Mouse (Mus musculus) embryonic facial prominence, embryonic 13.5 days (tissue): ENCODE measurements around the gene Endog. TPM values are rescaled to one million over a fixed set of nuclear protein-coding genes. Genes with fewer than 3 reads are reported as not detected.

Source experiments
- ATAC-seq: fragments of 200-750 bp; cut with Nextera tagmentation; 2 replicates; pipeline ENCODE4 v1.8.0; 2017; ENCODE audit warnings: low read depth; ENCODE audit not compliant: insufficient number of reproducible peaks, insufficient read depth, low FRiP score, low TSS enrichment
- H3K27ac ChIP-seq: fragments of 300-500 bp; sonication (generic); 2 replicates; pipeline ENCODE4 v1.5.1; 2015; ENCODE audit warnings: moderate library complexity, mild to moderate bottlenecking, inconsistent platforms
- H3K27me3 ChIP-seq: fragments of 300-500 bp; sonication (generic); 2 replicates; pipeline ENCODE4 v1.6.1; 2015; ENCODE audit warnings: mild to moderate bottlenecking, inconsistent platforms
- H3K36me3 ChIP-seq: fragments of 300-500 bp; sonication (generic); 2 replicates; pipeline ENCODE4 v1.6.1; 2015; ENCODE audit warnings: mild to moderate bottlenecking, inconsistent platforms
- H3K4me1 ChIP-seq: fragments of 300-500 bp; sonication (generic); 2 replicates; pipeline ENCODE4 v1.6.1; 2015; ENCODE audit warnings: inconsistent platforms
- H3K4me2 ChIP-seq: fragments of 300-500 bp; sonication (generic); 2 replicates; pipeline ENCODE4 v1.6.1; 2015; ENCODE audit warnings: moderate library complexity, mild to moderate bottlenecking, inconsistent platforms
- H3K4me3 ChIP-seq: fragments of 300-500 bp; sonication (generic); 2 replicates; pipeline ENCODE4 v1.5.1; 2015; ENCODE audit warnings: mild to moderate bottlenecking, inconsistent platforms
- H3K9ac ChIP-seq: fragments of 300-500 bp; sonication (generic); 2 replicates; pipeline ENCODE4 v1.6.1; 2015; ENCODE audit warnings: mild to moderate bottlenecking, inconsistent platforms
- H3K9me3 ChIP-seq: fragments of 300-500 bp; sonication (generic); 2 replicates; pipeline ENCODE4 v1.6.1; 2016; ENCODE audit warnings: inconsistent platforms
- WGBS: fragments of 180-500 bp; shearing (Covaris S2); methylation state at CpG from one replicate; pipeline ENCODE4 v1.1.7; 2015; ENCODE audit warnings: mixed read lengths; 5-methylcytosine and 5-hydroxymethylcytosine counted together
- polyA plus RNA-seq: library from polyadenylated mRNA; unstranded; fragments of >200 nt; fragmentation: Nextera tagmentation; extraction: Ambion mirVana; gene quantifications from 2 replicates; pipeline ENCODE4 v1.2.1, GENCODE M21; 2015

The Endog gene
- polyA plus RNA-seq, 1 experiment from 2014 or later: 15.2 TPM

- Histone ChIP-seq H3K36me3 (no peaks in the 10 kb centered on the region), H3K4me3 (no peak overlapping the region), H3K9me3 (no peaks in the 10 kb centered on the region), H3K4me2 (no peak overlapping the region), H3K9ac (no peak overlapping the region), H3K4me1 (no peaks in the 10 kb centered on the region), H3K27ac (no peak overlapping the region), H3K27me3 (no peaks in the 10 kb centered on the region)
- 57% methylated on average over 4 of the region's 4 CpGs for WGBS
- no peak for ATAC-seq
These were observed 26.7 kb downstream of the Endog start for GRCm38 (mm10) chr2:30198021-30198420.

- Histone ChIP-seq H3K4me3 (no peak overlapping the region), H3K9ac (no peak overlapping the region), H3K27me3 (no peaks in the 10 kb centered on the region), H3K4me2 (no peak overlapping the region), H3K9me3 (no peaks in the 10 kb centered on the region), H3K36me3 (no peaks in the 10 kb centered on the region), H3K4me1 (peaks cover 7% of the 10 kb centered on the region), H3K27ac (no peak overlapping the region)
- WGBS: 64% methylated on average over 1 of the region's 1 CpGs
- ATAC-seq: no peak
These were observed 28.7 kb downstream of the Endog start for GRCm38 (mm10) chr2:30199984-30200383.

GRCm38 (mm10) chr2:30200388-30200925 lies 29.2 kb downstream of the Endog start:
- ATAC-seq: no peak
- 81% methylated on average over 5 of the region's 5 CpGs for WGBS

GRCm38 (mm10) chr2:30203439-30203838 lies 32.1 kb downstream of the Endog start:
- WGBS: 83% methylated on average over 7 of the region's 7 CpGs
- Histone ChIP-seq H3K27me3 (no peaks in the 10 kb centered on the region), H3K9ac (no peak overlapping the region), H3K9me3 (no peaks in the 10 kb centered on the region), H3K4me3 (no peak overlapping the region), H3K4me1 (peaks cover 14% of the 10 kb centered on the region), H3K27ac (no peak overlapping the region), H3K4me2 (no peak overlapping the region), H3K36me3 (no peaks in the 10 kb centered on the region)
- ATAC-seq: no peak

More at GRCm38 (mm10) chr2:30200388-30200925, 29.2 kb downstream of the Endog start:
- no peaks in the 10 kb centered on the region for H3K9me3 ChIP-seq
- no peak overlapping the region for H3K27ac ChIP-seq
- H3K27me3 ChIP-seq: no peaks in the 10 kb centered on the region
- H3K4me2 ChIP-seq: no peak overlapping the region
- no peaks in the 10 kb centered on the region for H3K36me3 ChIP-seq
- no peak overlapping the region for H3K9ac ChIP-seq
- H3K4me3 ChIP-seq: no peak overlapping the region
- H3K4me1 ChIP-seq: peaks cover 7% of the 10 kb centered on the region

- H3K9ac ChIP-seq: peak overlapping the region; percentile 71
- no peaks in the 10 kb centered on the region for H3K27me3 ChIP-seq
- H3K4me3 ChIP-seq: peak overlapping the region; percentile 63
- H3K4me1 ChIP-seq: peaks cover 14% of the 10 kb centered on the region
- H3K9me3 ChIP-seq: no peaks in the 10 kb centered on the region
- H3K27ac ChIP-seq: peak overlapping the region; percentile 78
- WGBS: 2% methylated on average over 13 of the region's 13 CpGs
- H3K36me3 ChIP-seq: no peaks in the 10 kb centered on the region
- 0 out of 2 replicates have a peak, but pooled peaks have one; percentile 28 for ATAC-seq
- peak overlapping the region; percentile 89 for H3K4me2 ChIP-seq
These were observed 33.9 kb downstream of the Endog start for GRCm38 (mm10) chr2:30205255-30205628.

- peak within 1 kb of the TSS; percentile 78 for H3K27ac ChIP-seq
- H3K4me2 ChIP-seq: peak within 1 kb of the TSS; percentile 89
- peak within 1 kb of the TSS; percentile 63 for H3K4me3 ChIP-seq
- no peaks in the 10 kb centered on the region for H3K9me3 ChIP-seq
- peaks cover 14% of the 10 kb centered on the region for H3K4me1 ChIP-seq
- H3K36me3 ChIP-seq: no peaks in the 10 kb centered on the region
- H3K27me3 ChIP-seq: no peaks in the 10 kb centered on the region
- WGBS: under 1% methylated on average over 44 of the region's 44 CpGs
- ATAC-seq: peak; percentile 88
- peak within 1 kb of the TSS; percentile 71 for H3K9ac ChIP-seq
These were observed 34.5 kb downstream of the Endog start, which contains the start of gene Kyat1 for GRCm38 (mm10) chr2:30205629-30206357. Kyat1 (minus strand) TSS chr2:30205847.

- WGBS: 76% methylated on average over 4 of the region's 4 CpGs
- ATAC-seq: no peak
- H3K4me3 ChIP-seq: no peak overlapping the region
These were observed 36.1 kb downstream of the Endog start for GRCm38 (mm10) chr2:30207401-30207800.

GRCm38 (mm10) chr2:30207886-30208285 lies 36.6 kb downstream of the Endog start:
- WGBS: 74% methylated on average over 5 of the region's 5 CpGs
- ATAC-seq: no peak
- Histone ChIP-seq H3K4me2 (no peak overlapping the region), H3K27me3 (no peaks in the 10 kb centered on the region), H3K4me3 (no peak overlapping the region), H3K4me1 (peaks cover 14% of the 10 kb centered on the region), H3K9ac (no peak overlapping the region), H3K27ac (no peak overlapping the region), H3K36me3 (no peaks in the 10 kb centered on the region), H3K9me3 (no peaks in the 10 kb centered on the region)

More at GRCm38 (mm10) chr2:30207401-30207800, 36.1 kb downstream of the Endog start:
- Histone ChIP-seq H3K9ac (no peak overlapping the region), H3K27me3 (no peaks in the 10 kb centered on the region), H3K27ac (no peak overlapping the region), H3K9me3 (no peaks in the 10 kb centered on the region), H3K4me1 (peaks cover 14% of the 10 kb centered on the region), H3K4me2 (no peak overlapping the region), H3K36me3 (no peaks in the 10 kb centered on the region)

- H3K4me3 ChIP-seq: no peak overlapping the region
- H3K9ac ChIP-seq: no peak overlapping the region
- ATAC-seq: no peak
- WGBS: 64% methylated on average over 6 of the region's 6 CpGs
- H3K4me2 ChIP-seq: no peak overlapping the region
- H3K4me1 ChIP-seq: peaks cover 1% of the 10 kb centered on the region
- H3K27me3 ChIP-seq: no peaks in the 10 kb centered on the region
- H3K36me3 ChIP-seq: no peaks in the 10 kb centered on the region
- no peaks in the 10 kb centered on the region for H3K9me3 ChIP-seq
- H3K27ac ChIP-seq: no peak overlapping the region
These were observed 40.3 kb downstream of the Endog start for GRCm38 (mm10) chr2:30211408-30212168.

- Histone ChIP-seq H3K9ac (no peak overlapping the region), H3K36me3 (no peaks in the 10 kb centered on the region), H3K4me2 (no peak overlapping the region), H3K4me1 (no peaks in the 10 kb centered on the region), H3K9me3 (no peaks in the 10 kb centered on the region), H3K27ac (no peak overlapping the region), H3K27me3 (no peaks in the 10 kb centered on the region), H3K4me3 (no peak overlapping the region)
- WGBS: 72% methylated on average over 4 of the region's 4 CpGs
- ATAC-seq: no peak
These were observed 40.9 kb downstream of the Endog start for GRCm38 (mm10) chr2:30212169-30212545.

- Histone ChIP-seq H3K27me3 (no peaks in the 10 kb centered on the region), H3K9me3 (no peaks in the 10 kb centered on the region), H3K27ac (no peak overlapping the region), H3K36me3 (no peaks in the 10 kb centered on the region), H3K4me1 (no peaks in the 10 kb centered on the region), H3K9ac (no peak overlapping the region), H3K4me2 (no peak overlapping the region), H3K4me3 (no peak overlapping the region)
- no peak for ATAC-seq
- 76% methylated on average over 1 of the region's 1 CpGs for WGBS
These were observed 41.7 kb downstream of the Endog start for GRCm38 (mm10) chr2:30212951-30213350.
